Mouse (Mus musculus): ENCODE measurements around the gene Nup188.

Nup188 gene

GRCm38 (mm10) chr2:30386913-30387312, 100.7 kb downstream of the Nup188 start:
- DNase-seq (ENCODE audit: low read depth), result no peak

GRCm38 (mm10) chr2:30389000-30389399, 102.8 kb downstream of the Nup188 start:
- no peak for DNase-seq (ENCODE audit: low read depth)

- DNase-seq (ENCODE audit: low read depth), result peak; percentile 96
Measured at GRCm38 (mm10) chr2:30392114-30392576, 105.9 kb downstream of the Nup188 start, which contains the start of gene Dolpp1. Gene Dolpp1, plus strand, starts transcription at chr2:30392254.

- DNase-seq (ENCODE audit: low read depth), result peak; percentile 62
Measured at GRCm38 (mm10) chr2:30392577-30393369, 106.6 kb downstream of the Nup188 start.

- no peak for DNase-seq (ENCODE audit: low read depth)
Measured at GRCm38 (mm10) chr2:30393370-30393656, 107.1 kb downstream of the Nup188 start.
